Mouse (Mus musculus) myocyte (in vitro differentiated cells): Measurements from ENCODE around the gene Xrcc6. TPM values are rescaled to one million over a fixed set of nuclear protein-coding genes. Genes with fewer than 3 reads are reported as not detected.

Experiments
- H3K27me3 ChIP-seq: one replicate; pipeline ENCODE4 v1.6.1; 2011; ENCODE audit not compliant: control insufficient read depth, insufficient read depth, insufficient read length
- H3K36me3 ChIP-seq: one replicate; pipeline ENCODE4 v1.6.1; 2011; ENCODE audit not compliant: control insufficient read depth, insufficient read depth
- H3K4me2 ChIP-seq: one replicate; pipeline ENCODE4 v1.6.1; 2011; ENCODE audit warnings: low read depth, control low read depth
- H3K4me3 ChIP-seq: one replicate; pipeline ENCODE4 v1.5.1; 2011; ENCODE audit warnings: mild to moderate bottlenecking, control low read depth, moderate library complexity
- H3K79me2 ChIP-seq: one replicate; pipeline ENCODE4 v1.6.1; 2011; ENCODE audit not compliant: control insufficient read depth, insufficient read depth
- H3ac ChIP-seq: one replicate; pipeline ENCODE4 v1.6.1; 2011; ENCODE audit not compliant: control insufficient read depth, insufficient read length
- CEBPB ChIP-seq: IDR thresholded peaks from 2 replicates; pipeline ENCODE4 v1.6.1; 2011; ENCODE audit warnings: mild to moderate bottlenecking, moderate library complexity; ENCODE audit not compliant: poor library complexity, insufficient read depth, severe bottlenecking
- E2F4 ChIP-seq: IDR thresholded peaks from one replicate; pipeline ENCODE4 v1.6.1; 2011; ENCODE audit warnings: mild to moderate bottlenecking, control low read depth, moderate library complexity; ENCODE audit not compliant: insufficient read depth
- MAX ChIP-seq: IDR thresholded peaks from one replicate; pipeline ENCODE4 v1.6.1; 2011; ENCODE audit warnings: low read depth, mild to moderate bottlenecking, control low read depth
- MYOD1 ChIP-seq, 3 experiments: IDR thresholded peaks; one replicate each; pipeline ENCODE4 v1.6.1; 2011; ENCODE audit warnings: control low read depth in 2 of 3, low read depth in 2 of 3, mild to moderate bottlenecking in 2 of 3, moderate library complexity in 1 of 3; ENCODE audit not compliant: insufficient read length in 2 of 3, control insufficient read depth in 1 of 3
- MYOG ChIP-seq, 3 experiments: IDR thresholded peaks; one replicate each; pipeline ENCODE4 v1.6.1; 2011; ENCODE audit warnings: control low read depth in 2 of 3, low read depth in 2 of 3, mild to moderate bottlenecking in 2 of 3; ENCODE audit not compliant: insufficient read length in 2 of 3, control insufficient read depth in 1 of 3, insufficient read depth in 1 of 3
- POLR2A ChIP-seq: IDR thresholded peaks from one replicate; pipeline ENCODE4 v1.6.1; 2011; ENCODE audit warnings: low read depth, mild to moderate bottlenecking, control low read depth, moderate library complexity; ENCODE audit not compliant: insufficient read length
- POLR2AphosphoS2 ChIP-seq: IDR thresholded peaks from one replicate; pipeline ENCODE4 v1.6.1; 2011; ENCODE audit warnings: low read depth, control low read depth; ENCODE audit not compliant: insufficient read length
- REST ChIP-seq: IDR thresholded peaks from one replicate; pipeline ENCODE4 v1.6.1; 2011; ENCODE audit warnings: mild to moderate bottlenecking, control low read depth, moderate library complexity; ENCODE audit not compliant: insufficient read depth, insufficient read length
- SRF ChIP-seq: IDR thresholded peaks from one replicate; pipeline ENCODE4 v1.6.1; 2011; ENCODE audit warnings: low read depth; ENCODE audit not compliant: control insufficient read depth, insufficient read length
- TCF12 ChIP-seq: IDR thresholded peaks from one replicate; pipeline ENCODE4 v1.6.1; 2011; ENCODE audit warnings: mild to moderate bottlenecking, control low read depth; ENCODE audit not compliant: poor library complexity, insufficient read depth, severe bottlenecking
- TCF3 ChIP-seq: IDR thresholded peaks from one replicate; pipeline ENCODE4 v1.6.1; 2011; ENCODE audit warnings: low read depth, control low read depth; ENCODE audit not compliant: insufficient read length
- USF1 ChIP-seq: IDR thresholded peaks from one replicate; pipeline ENCODE4 v1.6.1; 2011; ENCODE audit warnings: low read depth, mild to moderate bottlenecking, control low read depth, moderate library complexity
- polyA plus RNA-seq: library from polyadenylated mRNA; unstranded; fragments of >200 nt; fragmentation: generic; extraction: Trizol; gene quantifications from one replicate; pipeline ENCODE4 v1.2.1, GENCODE M21; 2012; ENCODE audit warnings: missing spikeins

The Xrcc6 gene
- polyA plus RNA-seq, 1 experiment: 46.3 TPM

DNA sequence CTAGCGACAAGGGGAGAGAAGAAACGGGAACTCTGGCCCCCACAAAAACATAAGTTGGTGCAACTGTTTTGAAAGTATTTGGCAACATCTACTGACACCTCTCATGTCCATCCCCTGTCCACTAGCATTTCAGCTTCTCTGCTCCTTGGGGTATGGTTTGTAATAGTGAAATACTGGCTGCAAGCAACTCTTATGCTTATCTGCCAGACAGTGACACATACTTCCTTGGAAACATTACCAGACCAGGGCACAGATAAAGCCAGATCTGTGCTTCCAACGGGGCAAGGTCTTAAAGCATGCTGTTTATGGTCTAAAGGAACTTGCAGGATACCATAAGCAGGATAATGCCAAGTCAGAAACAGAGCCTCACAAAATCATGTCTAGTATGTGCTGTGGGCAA, 28.7 kb upstream of the Xrcc6 start:
- H3K36me3 ChIP-seq: peaks cover 16% of the 10 kb centered on the region
- peak overlapping the region; percentile 30 for H3K4me2 ChIP-seq
- no peaks in the 10 kb centered on the region for H3K27me3 ChIP-seq
- H3ac ChIP-seq: no peak overlapping the region
- no peak for TF ChIP-seq E2F4
- TF ChIP-seq MYOG (IDR thresholded peaks at IDR 0.05; ENCODE audit: control insufficient read depth in 1 of 3, insufficient read depth in 1 of 3, insufficient read length in 2 of 3, low read depth in 2 of 3): no peak
- no peak for TF ChIP-seq SRF
- TF ChIP-seq TCF3: no peak
- no peak for TF ChIP-seq CEBPB
- H3K79me2 ChIP-seq: no peaks in the 10 kb centered on the region
- H3K4me3 ChIP-seq: no peak overlapping the region

DNA sequence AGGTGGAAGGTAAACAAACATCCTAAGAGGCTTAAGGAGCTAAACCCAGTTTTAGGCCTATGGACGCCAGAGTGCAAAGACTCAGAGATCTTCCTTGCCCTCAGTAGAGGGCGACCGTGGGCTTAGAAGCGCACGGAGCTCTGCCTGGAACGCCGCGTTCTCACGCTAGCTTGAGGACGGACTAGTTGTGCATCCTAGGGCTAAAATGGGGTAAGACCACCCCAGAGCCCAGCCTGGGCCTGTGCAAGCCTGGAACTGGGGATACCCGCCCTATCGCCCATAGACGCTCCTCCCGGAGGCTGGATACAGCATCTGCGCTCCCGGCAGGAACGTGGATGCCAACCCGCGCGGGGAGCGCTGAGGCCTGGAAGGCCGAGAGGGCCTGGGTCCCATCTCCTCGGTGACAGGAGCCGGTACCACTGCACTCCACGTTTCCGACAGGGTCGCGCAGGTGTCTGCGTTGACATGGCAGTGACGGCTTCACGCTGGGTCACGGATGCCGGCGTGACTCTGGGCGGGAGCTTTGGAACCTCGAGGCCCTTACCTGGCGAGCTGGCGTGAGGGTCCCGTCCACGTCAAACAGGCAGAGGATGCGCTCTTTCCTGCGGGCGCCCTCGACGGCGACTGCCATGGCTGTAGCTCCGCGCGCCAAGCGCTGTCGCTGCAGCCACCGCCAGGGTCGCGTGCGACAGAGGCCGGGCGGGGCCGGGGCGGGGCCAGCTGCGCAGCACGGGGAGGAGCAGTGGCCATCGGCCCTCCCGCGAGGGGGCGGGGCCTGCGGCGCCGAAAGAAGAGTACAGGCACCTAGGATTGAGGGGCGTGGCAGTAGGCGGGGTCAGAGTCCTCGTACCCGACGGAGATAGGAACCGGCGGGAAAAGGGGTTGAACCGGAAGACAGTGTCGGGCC, 27.2 kb upstream of the Xrcc6 start, which contains the start of gene Pmm1:
Gene Pmm1 (minus strand): TSS at position 760 of the 907 bp plus-strand sequence.
- Histone ChIP-seq H3K79me2 (no peaks in the 10 kb centered on the region), H3K4me2 (peak within 1 kb of the TSS; percentile 94)

DNA sequence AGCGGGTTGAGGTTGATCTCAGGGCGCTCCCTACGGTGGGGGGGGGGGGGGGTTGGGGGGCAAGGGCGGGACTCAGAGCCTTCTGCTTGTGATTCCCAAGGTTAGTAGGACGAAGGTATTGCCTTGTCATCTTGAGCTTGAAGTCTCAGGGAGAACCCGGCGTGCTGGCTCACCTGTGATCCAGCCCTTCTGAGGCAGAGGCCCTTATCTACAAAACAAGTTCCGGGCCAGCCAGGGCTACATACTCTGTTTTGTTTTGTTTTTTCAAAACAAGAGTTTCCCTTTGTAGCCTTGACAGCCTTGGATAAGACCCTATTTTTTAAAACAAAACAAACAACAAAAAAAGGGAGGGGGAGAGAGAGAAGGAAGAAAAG, 26.6 kb upstream of the Xrcc6 start:
- Histone ChIP-seq H3K4me3 (peak overlapping the region; percentile 37), H3K36me3 (peaks cover 5% of the 10 kb centered on the region), H3K4me2 (peak overlapping the region; percentile 64), H3K27me3 (no peaks in the 10 kb centered on the region), H3K79me2 (no peaks in the 10 kb centered on the region), H3ac (peak overlapping the region; percentile 35)
- no peak for TF ChIP-seq E2F4
- no peak for TF ChIP-seq REST
- no peak for TF ChIP-seq POLR2A
- no peak for TF ChIP-seq TCF3
- no peak for TF ChIP-seq MYOG (IDR thresholded peaks at IDR 0.05; ENCODE audit: control insufficient read depth in 1 of 3, insufficient read depth in 1 of 3, insufficient read length in 2 of 3, low read depth in 2 of 3)
- TF ChIP-seq MYOD1 (IDR thresholded peaks at IDR 0.05; ENCODE audit: control insufficient read depth in 1 of 3, insufficient read length in 2 of 3, low read depth in 2 of 3): no peak
- TF ChIP-seq MAX: no peak
- TF ChIP-seq USF1: no peak
- no peak for TF ChIP-seq POLR2AphosphoS2
- no peak for TF ChIP-seq CEBPB
- TF ChIP-seq TCF12: no peak
- no peak for TF ChIP-seq SRF

More for the DNA sequence above, 27.2 kb upstream of the Xrcc6 start, which contains the start of gene Pmm1:
- Histone ChIP-seq H3ac (peak within 1 kb of the TSS; percentile 35), H3K36me3 (peaks cover 10% of the 10 kb centered on the region), H3K4me3 (peak within 1 kb of the TSS; percentile 37), H3K27me3 (no peaks in the 10 kb centered on the region)
- TF ChIP-seq POLR2AphosphoS2 (peak; percentile 56), E2F4 (peak; percentile 38), SRF (peak; percentile 64), TCF12 (no peak), MYOD1 (IDR thresholded peaks at IDR 0.05; ENCODE audit: control insufficient read depth in 1 of 3, insufficient read length in 2 of 3, low read depth in 2 of 3) (peak in 1 of 3 experiments; percentile 28), POLR2A (peak; percentile 82), MAX (no peak), USF1 (no peak), MYOG (IDR thresholded peaks at IDR 0.05; ENCODE audit: control insufficient read depth in 1 of 3, insufficient read depth in 1 of 3, insufficient read length in 2 of 3, low read depth in 2 of 3) (peak in 2 of 3 experiments; percentile 12 to 52)

DNA sequence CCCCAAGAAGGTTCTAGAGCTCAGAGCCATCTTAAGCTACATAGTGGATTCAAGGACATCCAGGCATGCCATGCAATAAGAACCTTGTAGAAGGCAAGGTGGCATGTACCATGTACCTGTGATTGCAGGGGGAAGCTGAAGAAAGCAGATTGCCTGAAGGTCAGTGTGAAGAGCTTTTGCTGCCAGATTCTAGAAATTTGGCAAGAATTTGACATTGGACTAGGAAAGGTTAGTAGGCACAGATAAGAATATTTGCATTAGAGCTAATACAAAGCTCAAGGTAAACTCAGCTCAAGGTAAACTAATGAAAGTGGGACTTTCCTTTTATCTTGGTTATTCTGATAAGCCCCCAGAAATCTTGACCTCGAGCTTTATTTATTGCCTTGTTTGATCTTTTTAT, 23.4 kb upstream of the Xrcc6 start:
- Histone ChIP-seq H3ac (no peak overlapping the region), H3K4me2 (no peak overlapping the region), H3K4me3 (no peak overlapping the region), H3K36me3 (no peaks in the 10 kb centered on the region), H3K79me2 (no peaks in the 10 kb centered on the region), H3K27me3 (no peaks in the 10 kb centered on the region)
- no peak for TF ChIP-seq REST
- TF ChIP-seq E2F4: no peak
- TF ChIP-seq CEBPB: no peak
- TF ChIP-seq POLR2AphosphoS2: no peak

GRCm38 (mm10) chr15:81964980-81965545, 22.6 kb upstream of the Xrcc6 start:
- Histone ChIP-seq H3K79me2 (no peaks in the 10 kb centered on the region), H3K4me2 (peak overlapping the region; percentile 26), H3K27me3 (no peaks in the 10 kb centered on the region), H3ac (no peak overlapping the region), H3K4me3 (no peak overlapping the region), H3K36me3 (no peaks in the 10 kb centered on the region)
- TF ChIP-seq TCF12 (no peak), CEBPB (peak; percentile 91)
